Mouse (Mus musculus) left cerebral cortex, adult 6 months (tissue): Measurements from ENCODE around the gene Zfp738. TPM values are rescaled to one million over a fixed set of nuclear protein-coding genes. Genes with fewer than 3 reads are reported as not detected.

Source experiments
- long read RNA-seq, 2 experiments: library from polyadenylated mRNA; unstranded; transcript quantifications; one replicate each; pipeline ENCODE4 v2.0.0; 2019 to 2020
- polyA plus RNA-seq: library from polyadenylated mRNA; unstranded; fragments of <200 nt; fragmentation: Nextera tagmentation; gene quantifications from 2 replicates; pipeline ENCODE4 v1.2.3, GENCODE M21; 2021

Gene Zfp738
- 7.4 and 8.1 TPM in 2 replicates for polyA plus RNA-seq
- long read RNA-seq, experiment 1, full-length matches to known transcripts: 21 of 35 reads
- long read RNA-seq, experiment 1, partial matches to known transcripts: 0 of 35 reads
- long read RNA-seq, experiment 1, other reads (novel, unspliced or antisense): 14 of 35 reads
- long read RNA-seq, experiment 2, partial matches to known transcripts: 0 of 13 reads
- long read RNA-seq, experiment 2, other reads (novel, unspliced or antisense): 9 of 13 reads

DNA sequence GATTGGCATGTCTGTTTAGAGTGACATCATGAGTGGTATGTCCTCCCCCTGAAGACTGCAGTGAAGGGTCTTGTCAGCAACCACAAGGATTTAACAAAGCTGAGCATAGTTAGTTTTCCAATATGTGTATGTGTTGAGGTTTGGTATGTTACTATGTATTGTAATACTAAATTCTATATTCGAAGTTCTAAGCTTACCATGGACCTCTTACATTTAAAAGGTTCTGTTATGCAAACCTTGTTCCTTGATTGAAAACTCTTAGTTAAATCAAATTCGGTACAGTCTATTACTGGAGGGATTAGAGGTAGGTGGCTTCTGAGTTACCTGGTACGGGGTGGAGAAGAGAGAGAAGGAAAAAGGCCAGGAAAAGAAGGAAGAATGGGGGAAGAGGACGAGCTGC lies at the start of gene Zfp738:
Zfp738 (minus strand) TSS at position 101 of the 400 bp plus-strand sequence.

DNA sequence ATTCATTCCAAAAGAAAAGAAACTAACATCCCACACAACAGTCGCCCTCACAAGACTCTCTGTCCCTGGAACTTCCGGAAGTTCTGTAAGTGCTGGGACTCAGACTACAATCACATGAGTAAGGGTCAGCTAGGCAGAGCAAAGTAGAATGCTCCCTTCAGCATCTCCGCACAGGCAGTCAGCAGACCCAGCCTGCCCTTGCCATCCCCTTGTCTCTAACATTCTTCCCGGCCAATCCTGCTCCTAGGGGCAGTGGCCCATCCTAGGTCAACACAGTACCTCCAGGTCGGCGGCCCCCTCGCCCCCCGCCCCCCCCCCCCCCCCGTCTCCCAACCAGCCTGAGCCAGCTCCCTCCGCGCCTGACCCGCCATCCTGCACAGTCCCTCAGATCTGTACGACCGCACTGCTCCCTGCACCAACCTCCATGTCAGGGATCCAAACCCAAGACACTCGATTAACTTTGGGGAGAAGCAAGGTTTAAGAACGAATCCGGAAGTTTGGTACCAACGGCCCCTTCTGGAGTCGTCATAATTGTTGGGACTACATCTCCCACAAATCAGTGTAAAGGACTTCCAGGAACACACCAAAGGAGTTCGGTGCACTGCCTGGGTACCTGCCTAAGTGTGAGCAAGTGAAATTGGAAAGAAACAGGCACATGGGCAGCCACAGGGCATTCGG lies 41.9 kb upstream of the Zfp738 start, which contains the start of gene Zfp65:
Zfp65 (minus strand) TSS at position 533 of the 678 bp plus-strand sequence.

DNA sequence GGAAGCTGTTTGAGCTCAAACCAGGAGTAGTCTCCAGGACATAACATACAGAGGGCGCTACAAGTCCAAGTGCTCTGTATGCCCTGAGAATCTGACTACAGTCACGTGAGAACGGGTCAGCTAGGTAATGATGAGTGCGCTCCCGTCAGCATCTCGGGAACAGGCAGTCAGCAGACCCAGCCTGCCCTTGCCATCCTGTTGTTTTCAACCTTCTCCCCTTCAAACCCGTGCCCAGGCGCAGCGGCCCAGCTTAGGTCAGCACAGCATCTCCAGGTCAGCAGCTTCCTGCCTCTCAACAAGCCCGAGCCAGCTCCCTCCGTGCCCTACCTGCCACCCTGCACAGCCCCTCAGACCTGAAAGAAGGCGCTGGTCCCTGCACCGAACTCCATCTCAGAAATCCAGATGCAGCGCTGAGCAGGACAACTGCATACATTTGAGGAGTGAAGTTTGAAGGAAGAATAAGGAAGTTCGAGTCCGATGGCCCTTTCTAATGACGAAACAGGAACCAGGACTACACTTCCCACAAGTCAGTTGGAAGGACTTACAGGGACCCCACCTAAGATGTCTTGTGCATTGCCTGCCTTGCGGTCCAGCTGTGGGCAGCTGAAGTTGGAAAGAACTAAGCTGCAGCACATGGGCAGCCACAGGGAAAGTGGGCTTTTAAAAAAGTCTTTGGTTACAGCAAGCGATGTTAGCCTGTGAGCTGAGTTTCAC lies 49.4 kb downstream of the Zfp738 start, which contains the start of the genes Gm49345 and Zfp729a:
Gm49345 (minus strand) TSS at position 476 of the 714 bp plus-strand sequence.
Zfp729a (minus strand) TSS at position 498 of the 714 bp plus-strand sequence.

DNA sequence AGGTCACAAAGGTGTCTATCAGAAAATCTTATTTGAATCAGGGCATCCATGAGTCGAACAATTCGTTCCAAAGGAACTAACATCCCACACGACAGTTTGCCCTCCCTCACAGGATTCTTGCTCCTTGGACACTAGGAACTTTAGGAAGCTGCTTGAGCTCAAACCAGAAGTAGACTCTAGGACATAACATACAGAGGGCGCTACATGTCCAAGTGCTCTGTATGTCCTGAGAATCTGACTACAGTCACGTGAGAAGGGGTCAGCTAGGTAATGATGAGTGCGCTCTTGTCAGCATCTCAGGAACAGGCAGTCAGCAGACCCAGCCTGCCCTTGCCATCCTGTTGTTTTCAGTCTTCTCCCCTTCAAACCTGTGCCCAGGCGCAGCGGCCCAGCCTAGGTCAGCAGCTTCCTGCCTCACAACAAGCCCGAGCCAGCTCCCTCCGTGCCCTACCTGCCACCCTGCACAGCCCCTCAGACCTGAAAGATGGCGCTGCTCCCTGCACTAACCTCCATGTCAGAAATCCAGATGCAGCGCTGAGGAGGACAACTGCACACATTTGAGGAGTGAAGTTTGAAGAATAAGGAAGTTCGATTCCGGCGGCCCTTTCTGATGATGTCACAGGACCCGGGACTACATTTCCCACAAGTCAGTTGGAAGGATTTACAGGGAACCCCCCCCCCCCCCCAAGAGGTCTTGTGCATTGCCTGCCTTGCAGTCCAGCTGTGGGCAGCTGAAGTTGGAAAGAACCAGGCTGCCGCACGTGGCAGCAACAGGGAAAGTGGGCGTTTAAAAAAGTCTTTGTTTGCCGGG lies 77.6 kb downstream of the Zfp738 start, which contains the start of gene Zfp729b:
Zfp729b (minus strand) TSS at position 642 of the 811 bp plus-strand sequence.

Other genes with a start within 250 kb of the Zfp738 start
- gene Zfp874a, start 235.4 kb downstream of the Zfp738 start, polyA plus RNA-seq: 7.6 and 7.8 TPM in 2 replicates
- gene Zfp874b, start 202.8 kb downstream of the Zfp738 start, polyA plus RNA-seq: 2.6 and 7.6 TPM in 2 replicates
- gene Zfp58, start 186.5 kb downstream of the Zfp738 start, polyA plus RNA-seq: 3.9 and 4.2 TPM in 2 replicates
- gene Gm26965, start 160.9 kb downstream of the Zfp738 start, polyA plus RNA-seq: not detected in 2 replicates
- 33.0 and 39.1 TPM in 2 replicates for gene Zfp87, start 160.9 kb downstream of the Zfp738 start, polyA plus RNA-seq
- 4.1 and 5.1 TPM in 2 replicates for gene Zfp748, start 133.2 kb downstream of the Zfp738 start, polyA plus RNA-seq
- gene Zfp729b, start 77.4 kb downstream of the Zfp738 start, polyA plus RNA-seq: 2.4 and 2.8 TPM in 2 replicates
- gene Gm49345, start 49.3 kb downstream of the Zfp738 start, polyA plus RNA-seq: 1.6 and 1.7 TPM in 2 replicates
- 1.3 and 1.9 TPM in 2 replicates for gene Zfp729a, start 49.3 kb downstream of the Zfp738 start, polyA plus RNA-seq
- gene Zfp65, start 42.1 kb upstream of the Zfp738 start, polyA plus RNA-seq: 2.4 and 3.8 TPM in 2 replicates
- 3.6 and 4.3 TPM in 2 replicates for gene Zfp85, start 68.2 kb upstream of the Zfp738 start, polyA plus RNA-seq
- 1.6 and 4.5 TPM in 2 replicates for gene Zfp493, start 92.6 kb upstream of the Zfp738 start, polyA plus RNA-seq
- 2.5 and 4.1 TPM in 2 replicates for gene Zfp273, start 126.7 kb upstream of the Zfp738 start, polyA plus RNA-seq
- gene Gm10037, start 144.0 kb upstream of the Zfp738 start, polyA plus RNA-seq: 10.0 and 15.8 TPM in 2 replicates
- gene BC048507, start 176.3 kb upstream of the Zfp738 start, polyA plus RNA-seq: not detected in 2 replicates